Mouse (Mus musculus) spleen, adult 2 months (tissue): ENCODE data around the gene Mrm2.

Experiments
- CTCF ChIP-seq: fragments of 200-500 bp; IDR thresholded peaks from 2 replicates; pipeline ENCODE4 v1.5.1; 2011; ENCODE audit warnings: mild to moderate bottlenecking, inconsistent platforms; ENCODE audit not compliant: insufficient read depth, insufficient read length, insufficient replicate concordance; ENCODE audit errors: extremely low read depth
- POLR2A ChIP-seq: fragments of 200-500 bp; IDR thresholded peaks from 2 replicates; pipeline ENCODE4 v1.6.1; 2011; ENCODE audit warnings: low read depth, low read length, inconsistent platforms

DNA sequence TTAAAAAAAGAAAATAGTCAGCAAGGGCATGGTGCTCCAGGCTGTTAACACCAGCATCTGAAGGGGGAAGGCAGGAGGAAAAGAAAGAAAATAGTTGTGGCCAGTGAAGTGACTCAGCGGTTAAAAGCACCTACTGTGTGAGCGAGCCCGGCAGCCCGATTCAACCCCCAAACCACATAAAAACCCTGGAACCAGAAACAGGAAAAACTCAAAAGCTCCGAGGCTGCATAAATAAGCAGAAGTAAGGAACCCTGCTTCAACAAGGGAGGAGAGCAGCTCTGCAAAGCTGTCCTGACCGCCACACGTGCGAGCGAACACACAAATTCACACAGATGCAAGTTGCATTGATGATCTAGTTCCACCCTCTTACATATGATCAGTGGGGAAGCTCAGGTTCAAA lies 18.2 kb upstream of the Mrm2 start:
- TF ChIP-seq CTCF, result no peak
- no peak for TF ChIP-seq POLR2A
